Mouse (Mus musculus): ENCODE measurements at regions not wholly inside any gene's neighbourhood (a gene's known extent, or its start where the extent isn't known, plus 50 kb on each side); places are given as distances from the start of the nearest gene placed in this dataset.
"Not testable (repeated sequence)": the region's sequence is repeated elsewhere in the genome, so short reads cannot be mapped to it uniquely, and the experiment has no call there.

GRCm38 (mm10) chr17:43161306-43161705 lies 108.8 kb upstream of the Adgrf1 start:
- ATAC-seq (replicated peaks; ENCODE audit: insufficient number of reproducible peaks, low FRiP score, low TSS enrichment); H3K27me3 ChIP-seq (ENCODE audit: control insufficient read depth, insufficient read depth, low read length); H3K9me3 ChIP-seq (replicated peaks; ENCODE audit: control insufficient read depth, low read length); H3K4me2 ChIP-seq; H3K9ac ChIP-seq (ENCODE audit: low read depth, low read length); H3K4me3 ChIP-seq (ENCODE audit: low read depth, low read length); H3K36me3 ChIP-seq (ENCODE audit: control insufficient read depth, insufficient read depth, low read length); H3K4me1 ChIP-seq (ENCODE audit: control insufficient read depth, insufficient read depth, low read length); H3K27ac ChIP-seq (ENCODE audit: low read depth, low read length): not testable (repeated sequence)
- 71% methylated on average over 8 of the region's 10 CpGs for WGBS (ENCODE audit: insufficient replicate concordance)

GRCm38 (mm10) chr17:43163126-43163525 lies 107.0 kb upstream of the Adgrf1 start:
- ATAC-seq (replicated peaks; ENCODE audit: insufficient number of reproducible peaks, low FRiP score, low TSS enrichment) = no peak
- Histone ChIP-seq H3K27me3 (ENCODE audit: control insufficient read depth, insufficient read depth, low read length) (0 out of 2 replicates have a peak, but pooled peaks cover 2% of the 10 kb centered on the region), H3K4me3 (ENCODE audit: low read depth, low read length) (no peak overlapping the region), H3K4me2 (no peak overlapping the region), H3K36me3 (ENCODE audit: control insufficient read depth, insufficient read depth, low read length) (no peaks in the 10 kb centered on the region), H3K9me3 (replicated peaks; ENCODE audit: control insufficient read depth, low read length) (no peaks in the 10 kb centered on the region), H3K4me1 (ENCODE audit: control insufficient read depth, insufficient read depth, low read length) (peaks cover 4% of the 10 kb centered on the region; the same call in 1 of the 2 replicates), H3K9ac (ENCODE audit: low read depth, low read length) (no peak overlapping the region), H3K27ac (ENCODE audit: low read depth, low read length) (no peak overlapping the region)
- 78% methylated on average over 4 of the region's 4 CpGs for WGBS (ENCODE audit: insufficient replicate concordance)

- Histone ChIP-seq H3K9me3 (replicated peaks; ENCODE audit: control insufficient read depth, low read length) (no peaks in the 10 kb centered on the region), H3K27me3 (ENCODE audit: control insufficient read depth, insufficient read depth, low read length) (0 out of 2 replicates have a peak, but pooled peaks cover 2% of the 10 kb centered on the region), H3K27ac (ENCODE audit: low read depth, low read length) (no peak overlapping the region), H3K4me3 (ENCODE audit: low read depth, low read length) (no peak overlapping the region), H3K36me3 (ENCODE audit: control insufficient read depth, insufficient read depth, low read length) (no peaks in the 10 kb centered on the region), H3K9ac (ENCODE audit: low read depth, low read length) (no peak overlapping the region), H3K4me2 (no peak overlapping the region), H3K4me1 (ENCODE audit: control insufficient read depth, insufficient read depth, low read length) (no peaks in the 10 kb centered on the region)
- ATAC-seq (replicated peaks; ENCODE audit: insufficient number of reproducible peaks, low FRiP score, low TSS enrichment) = no peak
- 66% methylated on average over 4 of the region's 4 CpGs for WGBS (ENCODE audit: insufficient replicate concordance)
These were observed 104.0 kb upstream of the Adgrf1 start for GRCm38 (mm10) chr17:43166091-43166490.

GRCm38 (mm10) chr17:43169435-43169834 lies 100.7 kb upstream of the Adgrf1 start:
- Histone ChIP-seq H3K9ac (ENCODE audit: low read depth, low read length) (no peak overlapping the region), H3K27ac (ENCODE audit: low read depth, low read length) (no peak overlapping the region), H3K4me1 (ENCODE audit: control insufficient read depth, insufficient read depth, low read length) (no peaks in the 10 kb centered on the region), H3K4me3 (ENCODE audit: low read depth, low read length) (no peak overlapping the region), H3K9me3 (replicated peaks; ENCODE audit: control insufficient read depth, low read length) (no peaks in the 10 kb centered on the region), H3K36me3 (ENCODE audit: control insufficient read depth, insufficient read depth, low read length) (no peaks in the 10 kb centered on the region), H3K4me2 (no peak overlapping the region), H3K27me3 (ENCODE audit: control insufficient read depth, insufficient read depth, low read length) (0 out of 2 replicates have a peak, but pooled peaks cover 2% of the 10 kb centered on the region)
- 77% methylated on average over 1 of the region's 1 CpGs for WGBS (ENCODE audit: insufficient replicate concordance)
- no peak for ATAC-seq (replicated peaks; ENCODE audit: insufficient number of reproducible peaks, low FRiP score, low TSS enrichment)

- no peaks in the 10 kb centered on the region for H3K9me3 ChIP-seq (replicated peaks; ENCODE audit: control insufficient read depth, low read length)
- no peaks in the 10 kb centered on the region for H3K27me3 ChIP-seq (ENCODE audit: control insufficient read depth, insufficient read depth, low read length)
- H3K36me3 ChIP-seq (ENCODE audit: control insufficient read depth, insufficient read depth, low read length) = no peaks in the 10 kb centered on the region
- H3K9ac ChIP-seq (ENCODE audit: low read depth, low read length) = no peak overlapping the region
- WGBS (ENCODE audit: insufficient replicate concordance) = 74% methylated on average over 6 of the region's 6 CpGs
- ATAC-seq (replicated peaks; ENCODE audit: insufficient number of reproducible peaks, low FRiP score, low TSS enrichment) = no peak
- H3K27ac ChIP-seq (ENCODE audit: low read depth, low read length) = no peak overlapping the region
- no peak overlapping the region for H3K4me3 ChIP-seq (ENCODE audit: low read depth, low read length)
- no peak overlapping the region for H3K4me2 ChIP-seq
- H3K4me1 ChIP-seq (ENCODE audit: control insufficient read depth, insufficient read depth, low read length) = no peaks in the 10 kb centered on the region
These were observed 97.4 kb upstream of the Adgrf1 start for GRCm38 (mm10) chr17:43172657-43173165.

GRCm38 (mm10) chr17:43174860-43175259 lies 95.3 kb upstream of the Adgrf1 start:
- no peaks in the 10 kb centered on the region for H3K4me1 ChIP-seq (ENCODE audit: control insufficient read depth, insufficient read depth, low read length)
- no peaks in the 10 kb centered on the region for H3K9me3 ChIP-seq (replicated peaks; ENCODE audit: control insufficient read depth, low read length)
- no peaks in the 10 kb centered on the region for H3K36me3 ChIP-seq (ENCODE audit: control insufficient read depth, insufficient read depth, low read length)
- WGBS (ENCODE audit: insufficient replicate concordance) = 74% methylated on average over 1 of the region's 1 CpGs
- no peak overlapping the region for H3K9ac ChIP-seq (ENCODE audit: low read depth, low read length)
- ATAC-seq (replicated peaks; ENCODE audit: insufficient number of reproducible peaks, low FRiP score, low TSS enrichment) = no peak
- no peak overlapping the region for H3K27ac ChIP-seq (ENCODE audit: low read depth, low read length)
- H3K27me3 ChIP-seq (ENCODE audit: control insufficient read depth, insufficient read depth, low read length) = no peaks in the 10 kb centered on the region
- H3K4me2 ChIP-seq = no peak overlapping the region
- H3K4me3 ChIP-seq (ENCODE audit: low read depth, low read length) = no peak overlapping the region

- Histone ChIP-seq H3K36me3 (ENCODE audit: control insufficient read depth, insufficient read depth, low read length) (no peaks in the 10 kb centered on the region), H3K4me1 (ENCODE audit: control insufficient read depth, insufficient read depth, low read length) (no peaks in the 10 kb centered on the region), H3K9ac (ENCODE audit: low read depth, low read length) (no peak overlapping the region), H3K27ac (ENCODE audit: low read depth, low read length) (no peak overlapping the region), H3K9me3 (replicated peaks; ENCODE audit: control insufficient read depth, low read length) (no peaks in the 10 kb centered on the region), H3K4me2 (no peak overlapping the region), H3K4me3 (ENCODE audit: low read depth, low read length) (no peak overlapping the region), H3K27me3 (ENCODE audit: control insufficient read depth, insufficient read depth, low read length) (no peaks in the 10 kb centered on the region)
- no peak for ATAC-seq (replicated peaks; ENCODE audit: insufficient number of reproducible peaks, low FRiP score, low TSS enrichment)
- 14% methylated on average over 1 of the region's 1 CpGs for WGBS (ENCODE audit: insufficient replicate concordance)
These were observed 92.9 kb upstream of the Adgrf1 start for GRCm38 (mm10) chr17:43177244-43177643.

GRCm38 (mm10) chr17:43190016-43190415 lies 80.1 kb upstream of the Adgrf1 start:
- H3K4me3 ChIP-seq (ENCODE audit: low read depth, low read length) = no peak overlapping the region
- H3K27me3 ChIP-seq (ENCODE audit: control insufficient read depth, insufficient read depth, low read length) = no peaks in the 10 kb centered on the region
- no peak overlapping the region for H3K27ac ChIP-seq (ENCODE audit: low read depth, low read length)
- no peaks in the 10 kb centered on the region for H3K9me3 ChIP-seq (replicated peaks; ENCODE audit: control insufficient read depth, low read length)
- no peaks in the 10 kb centered on the region for H3K4me1 ChIP-seq (ENCODE audit: control insufficient read depth, insufficient read depth, low read length)
- no peaks in the 10 kb centered on the region for H3K36me3 ChIP-seq (ENCODE audit: control insufficient read depth, insufficient read depth, low read length)
- H3K9ac ChIP-seq (ENCODE audit: low read depth, low read length) = no peak overlapping the region
- H3K4me2 ChIP-seq = no peak overlapping the region
- ATAC-seq (replicated peaks; ENCODE audit: insufficient number of reproducible peaks, low FRiP score, low TSS enrichment) = no peak
- 64% methylated on average over 2 of the region's 2 CpGs for WGBS (ENCODE audit: insufficient replicate concordance)

- no peaks in the 10 kb centered on the region for H3K4me1 ChIP-seq (ENCODE audit: control insufficient read depth, insufficient read depth, low read length)
- H3K9me3 ChIP-seq (replicated peaks; ENCODE audit: control insufficient read depth, low read length) = no peaks in the 10 kb centered on the region
- no peak overlapping the region for H3K27ac ChIP-seq (ENCODE audit: low read depth, low read length)
- no peaks in the 10 kb centered on the region for H3K36me3 ChIP-seq (ENCODE audit: control insufficient read depth, insufficient read depth, low read length)
- ATAC-seq (replicated peaks; ENCODE audit: insufficient number of reproducible peaks, low FRiP score, low TSS enrichment) = no peak
- no peak overlapping the region for H3K4me3 ChIP-seq (ENCODE audit: low read depth, low read length)
- no peak overlapping the region for H3K4me2 ChIP-seq
- H3K27me3 ChIP-seq (ENCODE audit: control insufficient read depth, insufficient read depth, low read length) = no peaks in the 10 kb centered on the region
- 59% methylated on average over 3 of the region's 3 CpGs for WGBS (ENCODE audit: insufficient replicate concordance)
- H3K9ac ChIP-seq (ENCODE audit: low read depth, low read length) = no peak overlapping the region
These were observed 79.2 kb upstream of the Adgrf1 start for GRCm38 (mm10) chr17:43190853-43191485.
